Mouse (Mus musculus): ENCODE measurements around the gene Gm42688.

DNA sequence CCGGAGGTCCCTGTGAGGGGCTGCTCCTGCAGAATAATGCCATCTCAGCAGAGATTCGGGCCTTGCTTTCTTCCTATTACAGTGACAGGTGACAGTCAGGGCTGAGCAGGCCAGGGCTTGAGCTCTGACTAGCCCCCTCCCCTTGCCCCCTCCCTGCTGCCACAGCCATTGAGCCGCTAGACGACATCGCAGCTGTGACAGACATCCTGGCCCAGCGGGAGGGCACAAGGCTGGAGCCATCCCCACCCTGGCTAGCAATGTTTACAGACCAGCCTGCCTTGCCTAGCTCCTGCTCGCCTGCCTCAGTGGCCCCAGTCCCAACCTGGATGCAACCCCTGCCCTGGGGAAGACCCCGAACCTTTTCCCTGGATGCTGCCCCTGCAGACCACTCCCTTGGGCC, 50.3 kb downstream of the Gm42688 start:
- no peak for TF ChIP-seq CTCF (IDR thresholded peaks at IDR 0.05; ENCODE audit: low read depth, low read length)
- no peak for TF ChIP-seq POLR2A (IDR thresholded peaks at IDR 0.05; ENCODE audit: insufficient read depth, low read length)

Data from ES-Bruce4 (cell line).